In genomic region chr7:128402577-128402976, GRCm38 (mm10) we compare ENCODE assay signal across 15 mouse cellular contexts.
"Had no signal": no experiment of that assay in that cellular context is flagged by ENCODE, and none has a peak within 500 bp of the region (broad histone marks: within the 10 kb centered on the region; RNA-seq: fewer than 3 reads in every experiment).

No protein-coding gene starts in this region.

- H3K4me1 ChIP-seq: limb, embryonic 12.5 days; midbrain, embryonic 15.5 days; neural tube, embryonic 12.5 days had no signal

- H3K4me2 ChIP-seq: limb, embryonic 12.5 days; lung, embryonic 15.5 days; midbrain, embryonic 15.5 days; neural tube, embryonic 12.5 days had no signal

- ATAC-seq: midbrain, embryonic 15.5 days had no signal

- DNase-seq: kidney, adult 11 months; kidney, adult 9 months; kidney, postnatal 36 days; layer of hippocampus, adult 9-11 months; layer of hippocampus, postnatal 36 days; lung, postnatal 14 days; thymus, adult 2 months; thymus, postnatal 25 days had no signal

- H3K27ac ChIP-seq: kidney, postnatal 0 days; limb, embryonic 12.5 days; lung, embryonic 15.5 days; macrophage; midbrain, embryonic 15.5 days; neural tube, embryonic 12.5 days; stomach, embryonic 15.5 days had no signal

- H3K9me3 ChIP-seq: limb, embryonic 12.5 days; lung, embryonic 15.5 days; midbrain, embryonic 15.5 days; neural tube, embryonic 12.5 days; stomach, embryonic 15.5 days had no signal

- H3K36me3 ChIP-seq: limb, embryonic 12.5 days; lung, embryonic 15.5 days; midbrain, embryonic 15.5 days; neural tube, embryonic 12.5 days; stomach, embryonic 15.5 days had no signal

- H3K27me3 ChIP-seq: limb, embryonic 12.5 days; lung, embryonic 15.5 days; midbrain, embryonic 15.5 days; neural tube, embryonic 12.5 days; stomach, embryonic 15.5 days had no signal

- H3K4me3 ChIP-seq: limb, embryonic 12.5 days; lung, embryonic 15.5 days; midbrain, embryonic 15.5 days; neural tube, embryonic 12.5 days; stomach, embryonic 15.5 days had no signal

- H3K9ac ChIP-seq: limb, embryonic 12.5 days; lung, embryonic 15.5 days; midbrain, embryonic 15.5 days; neural tube, embryonic 12.5 days; stomach, embryonic 15.5 days had no signal
